Mouse (Mus musculus): ENCODE measurements at regions not wholly inside any gene's neighbourhood (a gene's known extent, or its start where the extent isn't known, plus 50 kb on each side); places are given as distances from the start of the nearest gene placed in this dataset.

GRCm38 (mm10) chr11:44027046-44027445, 126.0 kb upstream of the Adra1b start:
- no peak for DNase-seq (ENCODE audit: low spot score in 2 of 2)

GRCm38 (mm10) chr11:44046083-44046482, 145.1 kb upstream of the Adra1b start:
- no peak for DNase-seq (ENCODE audit: low spot score in 2 of 2)

- no peak for DNase-seq (ENCODE audit: low spot score in 2 of 2)
Measured at GRCm38 (mm10) chr11:44049253-44049976, 148.4 kb upstream of the Adra1b start.

- no peak for DNase-seq (ENCODE audit: low spot score in 2 of 2)
Measured at GRCm38 (mm10) chr11:44052481-44052880, 151.5 kb upstream of the Adra1b start.

GRCm38 (mm10) chr11:44062446-44062845, 161.4 kb upstream of the Adra1b start:
- DNase-seq (ENCODE audit: low spot score in 2 of 2): no peak

GRCm38 (mm10) chr11:44066176-44066575, 165.2 kb upstream of the Adra1b start:
- no peak for DNase-seq (ENCODE audit: low spot score in 2 of 2)

- DNase-seq (ENCODE audit: low spot score in 2 of 2): no peak
Measured at GRCm38 (mm10) chr11:44083716-44084115, 182.7 kb upstream of the Adra1b start.

- DNase-seq (ENCODE audit: low spot score in 2 of 2): peak in 1 of 2 experiments; percentile 17
Measured at GRCm38 (mm10) chr11:44086951-44087350, 185.9 kb upstream of the Adra1b start.

- no peak for DNase-seq (ENCODE audit: low spot score in 2 of 2)
Measured at GRCm38 (mm10) chr11:44089514-44089913, 188.5 kb upstream of the Adra1b start.

GRCm38 (mm10) chr11:44095280-44095679, 194.3 kb upstream of the Adra1b start:
- DNase-seq (ENCODE audit: low spot score in 2 of 2): no peak

- DNase-seq (ENCODE audit: low spot score in 2 of 2): no peak
Measured at GRCm38 (mm10) chr11:44103188-44103840, 202.3 kb upstream of the Adra1b start.

- no peak for DNase-seq (ENCODE audit: low spot score in 2 of 2)
Measured at GRCm38 (mm10) chr11:44103841-44104191, 202.8 kb upstream of the Adra1b start.

GRCm38 (mm10) chr11:44106231-44106630, 205.2 kb upstream of the Adra1b start:
- no peak for DNase-seq (ENCODE audit: low spot score in 2 of 2)

GRCm38 (mm10) chr11:44111525-44111924, 210.5 kb upstream of the Adra1b start:
- no peak for DNase-seq (ENCODE audit: low spot score in 2 of 2)

- no peak for DNase-seq (ENCODE audit: low spot score in 2 of 2)
Measured at GRCm38 (mm10) chr11:44127088-44127487, 226.1 kb upstream of the Adra1b start.

GRCm38 (mm10) chr11:44128481-44128880, 227.5 kb upstream of the Adra1b start:
- DNase-seq (ENCODE audit: low spot score in 2 of 2): no peak

- DNase-seq (ENCODE audit: low spot score in 2 of 2): no peak
Measured at GRCm38 (mm10) chr11:44133244-44133643, 232.2 kb upstream of the Adra1b start.

- DNase-seq (ENCODE audit: low spot score in 2 of 2): no peak
Measured at GRCm38 (mm10) chr11:44136024-44136423, 235.0 kb upstream of the Adra1b start.

GRCm38 (mm10) chr11:44142996-44143395, 242.0 kb upstream of the Adra1b start:
- DNase-seq (ENCODE audit: low spot score in 2 of 2): no peak

- DNase-seq (ENCODE audit: low spot score in 2 of 2): no peak
Measured at GRCm38 (mm10) chr11:44144477-44144876, 243.5 kb upstream of the Adra1b start.

GRCm38 (mm10) chr11:44146419-44146818, 245.4 kb upstream of the Adra1b start:
- no peak for DNase-seq (ENCODE audit: low spot score in 2 of 2)

- DNase-seq (ENCODE audit: low spot score in 2 of 2): no peak
Measured at GRCm38 (mm10) chr11:44153576-44153975, 246.3 kb upstream of the Il12b start.

- DNase-seq (ENCODE audit: low spot score in 2 of 2): no peak
Measured at GRCm38 (mm10) chr11:44155591-44155990, 244.3 kb upstream of the Il12b start.
